Mouse (Mus musculus) lung, postnatal 14 days (tissue): ENCODE measurements around the gene Ptprc.

Source experiments
- DNase-seq: peaks from one replicate; pipeline ENCODE4 v3.0.0; 2021

Ptprc gene

GRCm38 (mm10) chr1:138145571-138145970 is 29.9 kb downstream of the Ptprc start:
- no peak for DNase-seq

DNA sequence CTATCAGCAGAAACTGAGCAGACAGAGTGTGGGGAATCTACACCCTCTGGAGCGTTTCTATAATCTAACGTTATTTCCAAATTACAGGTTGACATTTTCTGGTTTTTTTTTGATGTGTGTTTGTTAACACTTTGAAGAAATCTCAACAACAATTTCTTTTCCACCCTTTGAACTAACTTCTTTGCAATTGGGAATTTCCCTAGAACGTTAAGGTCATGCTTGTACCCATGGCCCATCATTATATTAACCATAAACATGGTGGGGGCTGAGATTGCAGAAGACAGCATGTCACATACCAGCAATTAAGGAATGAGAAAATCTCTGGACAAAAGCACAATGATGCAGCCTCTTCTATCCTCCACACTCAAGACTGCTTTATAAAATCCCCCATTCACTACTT is 30.4 kb downstream of the Ptprc start:
- no peak for DNase-seq

GRCm38 (mm10) chr1:138144365-138144764 is 31.1 kb downstream of the Ptprc start:
- DNase-seq: no peak

DNA sequence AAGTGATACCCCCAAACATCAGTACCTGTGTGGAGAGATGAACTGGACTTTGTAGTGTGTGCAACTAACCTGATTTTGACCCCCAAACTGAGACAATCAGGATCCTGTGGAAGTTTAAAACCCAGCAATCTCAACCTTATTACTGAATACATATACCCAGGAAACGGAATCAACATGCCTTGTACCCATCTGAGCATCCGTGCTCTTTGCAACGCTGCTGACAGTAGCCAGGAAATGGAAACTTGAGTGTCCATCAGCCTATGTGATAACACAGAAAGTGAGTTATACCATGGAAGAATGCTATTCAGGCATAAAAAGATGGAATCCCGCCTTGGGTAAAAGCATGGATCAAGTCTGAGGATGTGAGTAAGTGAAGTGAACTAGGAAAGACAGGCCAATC is 34.7 kb downstream of the Ptprc start:
- no peak for DNase-seq

GRCm38 (mm10) chr1:138137696-138138095 is 37.8 kb downstream of the Ptprc start:
- no peak for DNase-seq

DNA sequence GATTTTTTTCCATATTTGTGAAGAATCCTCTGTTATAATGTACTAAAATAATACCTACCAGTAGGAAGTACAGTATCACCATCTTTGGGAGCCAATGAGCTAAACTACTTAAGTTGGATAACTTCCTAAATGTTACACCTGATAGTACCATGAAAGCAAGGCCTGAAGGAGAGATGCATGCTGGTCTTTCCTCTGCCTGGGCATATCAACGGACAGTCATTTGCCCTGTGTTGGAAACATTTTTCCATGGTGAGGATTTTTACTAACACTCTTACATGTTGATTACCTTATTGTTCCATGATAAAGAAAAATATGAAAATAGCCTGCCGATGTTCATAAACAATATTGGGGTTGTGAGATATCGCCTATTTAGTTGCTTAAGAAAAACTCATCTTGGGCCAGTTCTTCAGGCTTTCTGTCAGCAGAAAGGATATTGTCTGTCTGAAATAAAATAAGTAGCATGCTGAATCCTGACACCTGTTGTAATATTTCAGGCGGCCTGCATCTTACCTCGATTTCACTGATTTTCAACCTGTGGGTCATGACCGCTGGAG is 38.4 kb downstream of the Ptprc start:
- no peak for DNase-seq

- DNase-seq: peak; percentile 47
These were observed 39.1 kb downstream of the Ptprc start for GRCm38 (mm10) chr1:138136373-138136779.

GRCm38 (mm10) chr1:138135637-138136372 is 39.7 kb downstream of the Ptprc start:
- no peak for DNase-seq

DNA sequence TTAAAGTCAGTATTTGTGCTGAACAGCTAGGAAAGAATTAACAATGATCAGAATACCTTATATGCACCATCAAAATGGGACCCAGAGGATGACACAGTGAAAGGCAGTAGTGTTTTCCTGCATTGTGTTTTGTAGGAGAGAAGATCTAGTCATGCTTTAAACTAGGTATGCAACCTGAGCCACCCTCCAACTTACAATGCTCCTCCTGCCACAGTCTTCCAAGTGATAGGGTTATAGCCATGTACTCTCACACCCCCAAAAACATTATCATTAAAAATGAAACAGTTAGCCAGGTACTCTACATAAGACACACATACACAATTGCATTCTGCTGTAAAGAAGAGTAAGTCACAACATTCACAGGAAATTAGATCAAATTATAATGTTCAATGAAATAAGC is 40.4 kb downstream of the Ptprc start:
- no peak for DNase-seq

- no peak for DNase-seq
These were observed 41.2 kb downstream of the Ptprc start for GRCm38 (mm10) chr1:138134324-138134723.

DNA sequence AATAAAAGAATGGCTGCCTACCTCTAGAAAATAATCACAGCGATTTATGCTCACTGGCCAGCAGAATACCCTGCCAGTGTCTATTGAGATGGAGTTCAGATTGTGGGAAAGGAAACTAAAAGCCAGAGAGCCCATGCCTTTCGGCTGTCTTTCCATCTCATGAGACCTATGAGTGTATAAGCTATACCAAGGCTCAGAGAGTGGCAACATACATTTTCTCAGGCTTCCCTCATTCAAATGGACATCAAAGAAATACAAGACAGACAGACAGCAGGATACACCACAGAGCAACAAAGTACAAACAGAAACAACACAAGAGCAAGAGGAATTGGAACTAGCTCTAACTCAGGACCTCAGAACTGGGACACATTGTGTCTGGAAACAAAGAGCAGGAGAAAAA is 43.8 kb downstream of the Ptprc start:
- no peak for DNase-seq

DNA sequence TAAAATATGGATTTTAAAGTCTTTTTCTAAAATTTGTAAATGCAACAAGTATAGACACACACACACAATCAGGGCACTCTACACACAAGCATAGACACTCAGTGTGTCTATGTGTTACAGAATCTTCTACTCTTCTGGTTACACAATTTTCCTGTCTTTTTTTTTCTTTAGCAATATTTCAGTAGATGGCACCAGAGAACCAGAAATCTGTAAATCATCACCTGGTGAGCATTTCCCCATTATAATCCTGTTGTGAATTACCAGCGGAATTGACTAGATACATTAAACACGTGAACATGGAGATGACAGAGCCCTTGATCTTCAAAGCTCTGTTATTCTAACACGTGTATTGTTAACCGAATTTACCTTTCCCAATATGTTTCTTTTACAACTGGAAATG is 45.4 kb downstream of the Ptprc start:
- DNase-seq: no peak

DNA sequence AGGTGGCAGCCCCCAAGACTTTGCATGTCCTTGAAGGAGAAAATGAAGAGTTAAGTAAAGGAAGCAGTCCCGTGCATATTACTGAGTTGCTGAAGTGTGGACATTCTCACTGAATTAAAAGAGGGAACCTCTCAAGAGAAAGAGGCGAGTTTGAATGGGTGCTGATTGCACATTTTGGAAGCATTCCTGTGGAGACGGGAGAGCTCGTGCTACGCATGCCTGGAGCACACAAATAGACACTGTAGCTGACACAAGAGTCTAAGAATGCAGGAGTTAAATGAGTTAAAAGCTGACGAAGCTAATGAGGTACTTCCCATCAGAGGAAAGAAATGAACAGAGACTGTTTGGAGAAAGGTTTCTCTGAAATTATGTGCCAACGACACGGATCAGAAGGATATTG is 48.7 kb downstream of the Ptprc start:
- no peak for DNase-seq

DNA sequence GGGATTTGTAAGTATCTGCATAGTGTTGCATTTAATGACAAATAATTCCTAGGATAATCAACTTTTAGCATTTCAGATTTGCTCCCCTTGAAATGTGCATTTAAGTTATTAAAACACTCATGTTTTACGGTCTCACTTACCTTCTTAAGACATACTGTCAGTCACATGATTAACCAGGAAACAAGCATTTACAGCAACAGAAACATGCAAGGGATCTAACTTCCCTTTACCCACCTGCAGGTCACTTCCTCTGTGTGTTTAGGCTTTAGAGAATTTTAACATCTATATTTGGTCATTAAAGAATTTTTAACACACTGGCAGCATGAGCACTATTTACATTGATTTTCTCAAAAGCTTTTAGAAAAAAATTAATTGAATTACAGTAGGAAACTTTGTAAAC is 50.2 kb downstream of the Ptprc start:
- DNase-seq: no peak

- DNase-seq: peak; percentile 8
These were observed 51.6 kb downstream of the Ptprc start for GRCm38 (mm10) chr1:138123866-138124265.

DNA sequence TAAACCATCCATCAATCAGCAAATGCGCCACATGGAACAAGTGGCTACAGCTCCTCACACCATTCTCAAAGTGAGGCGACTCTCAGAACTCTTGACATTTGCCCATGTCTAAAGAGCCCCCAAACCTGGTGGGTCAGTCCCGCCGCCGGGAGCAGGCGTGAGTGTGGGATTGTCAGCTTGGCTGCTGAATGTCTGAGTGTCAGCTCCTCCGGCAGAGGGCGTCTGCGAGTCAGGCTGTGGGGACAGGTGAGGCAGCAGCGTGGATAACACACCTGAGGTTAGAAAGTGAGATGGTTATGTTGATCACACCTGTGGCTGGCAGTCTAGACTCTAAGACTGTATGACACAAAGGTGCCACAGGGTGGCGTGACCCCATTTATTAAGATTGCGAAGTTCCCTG is 55.6 kb downstream of the Ptprc start:
- no peak for DNase-seq

DNA sequence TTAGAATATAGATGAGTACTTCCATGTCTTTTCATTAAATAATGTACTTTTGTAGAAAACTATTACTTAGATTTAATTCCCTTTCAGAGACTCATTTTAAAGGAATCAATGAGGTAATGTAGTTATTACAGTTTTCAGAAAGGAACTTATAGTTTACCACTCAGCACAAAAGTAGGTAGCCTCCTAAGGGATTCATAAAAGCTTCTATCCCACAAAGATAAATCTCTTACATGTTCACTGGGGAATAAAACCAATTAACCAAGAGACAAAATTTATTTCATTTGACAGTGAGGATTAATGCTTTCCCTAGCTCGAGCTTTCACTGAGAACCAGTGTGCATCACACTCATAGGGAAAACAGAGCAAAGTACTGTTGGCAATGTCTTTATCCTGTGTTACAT is 82.3 kb downstream of the Ptprc start:
- no peak for DNase-seq

- DNase-seq: peak; percentile 38
These were observed 89.7 kb downstream of the Ptprc start for GRCm38 (mm10) chr1:138085810-138086209.

- DNase-seq: no peak
These were observed 91.8 kb downstream of the Ptprc start for GRCm38 (mm10) chr1:138083707-138084106.

DNA sequence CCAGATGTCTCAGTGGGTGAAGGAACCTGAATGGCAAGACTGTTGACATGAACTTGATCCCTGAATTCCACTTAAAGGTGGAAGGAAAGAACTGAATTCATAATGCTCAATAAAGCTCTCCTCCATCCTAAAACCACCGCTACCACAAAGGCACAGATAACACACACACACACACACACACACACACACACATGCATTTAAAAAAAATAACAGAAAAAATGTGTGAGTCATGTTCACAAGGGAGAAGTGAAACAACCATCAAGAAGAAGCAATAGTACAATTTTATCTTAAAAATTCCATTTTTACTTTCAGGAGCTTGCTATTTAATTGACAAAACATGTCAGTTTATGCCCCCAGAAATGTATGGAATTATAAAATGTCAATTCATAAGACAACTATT is 95.2 kb downstream of the Ptprc start:
- no peak for DNase-seq

DNA sequence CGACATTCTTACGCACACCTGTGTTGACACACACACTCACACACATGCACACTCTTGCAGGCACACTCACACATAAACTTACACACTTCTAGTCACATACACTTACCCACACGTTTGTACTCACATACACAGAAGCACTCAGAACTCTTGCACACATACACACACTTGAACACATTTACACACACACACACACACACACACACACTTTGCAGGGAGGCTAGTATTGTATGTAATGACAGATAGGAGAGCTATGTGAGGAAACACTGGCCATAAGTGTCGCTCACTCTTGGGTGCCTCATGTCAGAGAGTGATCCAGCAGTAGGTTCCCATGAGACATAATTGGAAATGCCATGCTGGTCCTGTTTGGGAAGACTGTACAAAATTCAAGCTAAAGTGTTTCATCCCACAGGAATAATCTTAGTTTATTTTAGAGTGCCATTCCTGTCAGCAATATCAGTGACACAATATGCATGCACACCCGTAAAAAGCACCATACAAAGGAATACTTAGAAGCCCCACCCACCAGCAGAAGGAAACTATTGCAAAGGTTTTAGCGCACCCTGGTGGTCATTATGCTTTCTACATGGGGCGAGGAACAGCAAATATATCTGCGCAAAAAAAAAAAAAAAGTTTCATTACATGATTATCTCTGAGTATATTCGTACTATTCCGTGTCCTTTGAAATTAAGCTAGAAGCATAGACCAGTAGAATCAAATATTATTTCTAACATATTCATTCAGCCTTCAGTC is 131.1 kb downstream of the Ptprc start:
- DNase-seq: peak; percentile 91

DNA sequence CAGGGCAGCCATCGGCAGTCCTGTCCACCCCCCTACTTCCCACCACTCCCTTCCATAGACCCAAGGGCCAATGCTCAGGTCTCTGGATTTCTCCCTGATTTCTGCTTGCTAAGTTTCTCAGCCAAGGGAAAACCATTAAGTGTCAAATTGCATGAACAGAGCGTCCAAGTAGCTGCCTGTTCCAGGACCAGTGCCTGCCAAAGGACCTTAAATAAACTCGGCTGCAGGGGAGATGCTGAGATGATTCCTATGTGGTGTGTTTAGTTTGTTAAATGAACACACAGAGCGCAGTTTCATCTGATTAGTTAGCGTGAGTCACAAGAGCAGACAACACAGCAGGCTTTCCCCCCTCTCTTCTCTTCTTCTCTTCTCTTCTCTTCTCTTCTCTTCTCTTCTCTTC is 135.0 kb downstream of the Ptprc start:
- DNase-seq: no peak

- DNase-seq: no peak
These were observed 136.3 kb downstream of the Ptprc start for GRCm38 (mm10) chr1:138039201-138039600.

DNA sequence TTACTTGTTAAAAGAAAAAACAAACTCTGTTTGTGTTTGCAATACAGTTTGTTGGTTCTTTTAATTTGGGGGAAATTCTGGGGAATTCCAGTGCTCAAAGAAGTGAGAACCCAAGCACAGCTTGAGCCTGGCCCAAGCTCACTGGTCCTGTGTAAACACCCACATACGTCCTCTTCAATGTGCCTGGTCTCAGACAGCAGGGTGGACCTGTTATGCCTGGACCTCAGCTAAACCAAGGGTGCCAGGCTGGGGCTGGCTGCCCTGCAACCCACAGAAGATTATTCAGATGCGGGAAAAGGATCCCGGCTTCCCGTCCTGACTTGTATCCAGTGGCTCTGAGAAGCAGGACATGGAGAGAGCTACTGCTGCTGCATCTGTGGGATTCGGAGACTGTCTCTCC is 138.0 kb downstream of the Ptprc start:
- DNase-seq: no peak
